Mouse (Mus musculus) erythroblast, adult 5-6 weeks (primary cell): Measurements from ENCODE around the gene Ap4s1. TPM values are rescaled to one million over a fixed set of nuclear protein-coding genes. Genes with fewer than 3 reads are reported as not detected.

ENCODE experiments used
- ATAC-seq: replicated peaks from 2 replicates; pipeline ENCODE4 v1.8.0; 2016; ENCODE audit warnings: moderate number of reproducible peaks, mild to moderate bottlenecking, moderate TSS enrichment, inconsistent platforms; ENCODE audit not compliant: poor library complexity, low FRiP score, severe bottlenecking
- total RNA-seq, 2 experiments: library from RNA; stranded (forward) in 1 of 2; stranded (reverse) in 1 of 2; fragments of 150-400 nt in 1 of 2; fragments of 200-764, 138-1000 nt in 1 of 2; gene quantifications; 2 replicates each; pipeline versions ENCODE4 v1.2.3 to v1.2.4; 2015 to 2017; ENCODE audit warnings: low replicate concordance in 2 of 2

Ap4s1 gene
- total RNA-seq, 2 experiments from 2014 or later: 14.0 to 16.4 TPM

DNA sequence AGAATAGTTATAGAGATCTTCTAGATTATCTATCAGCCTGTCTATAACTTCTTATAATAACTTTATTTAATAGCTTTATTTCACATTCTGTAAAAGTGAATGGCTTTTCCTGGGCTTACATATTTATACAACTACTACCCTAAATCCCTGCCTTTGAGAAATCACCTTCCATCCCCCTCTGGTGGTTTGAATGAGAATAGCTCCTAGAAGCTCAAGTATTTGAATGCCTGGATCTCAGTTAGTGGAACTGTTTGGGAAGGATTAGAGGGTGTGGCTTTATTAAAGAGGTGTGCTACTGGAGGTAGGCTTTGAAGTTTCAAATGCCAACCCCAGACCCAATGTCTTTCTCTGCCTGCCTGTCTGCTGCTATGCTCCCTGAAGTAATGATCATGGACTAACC lies 10.9 kb downstream of the Ap4s1 start:
- ATAC-seq: no peak

GRCm38 (mm10) chr12:51703859-51704258 lies 13.0 kb downstream of the Ap4s1 start:
- ATAC-seq: no peak

DNA sequence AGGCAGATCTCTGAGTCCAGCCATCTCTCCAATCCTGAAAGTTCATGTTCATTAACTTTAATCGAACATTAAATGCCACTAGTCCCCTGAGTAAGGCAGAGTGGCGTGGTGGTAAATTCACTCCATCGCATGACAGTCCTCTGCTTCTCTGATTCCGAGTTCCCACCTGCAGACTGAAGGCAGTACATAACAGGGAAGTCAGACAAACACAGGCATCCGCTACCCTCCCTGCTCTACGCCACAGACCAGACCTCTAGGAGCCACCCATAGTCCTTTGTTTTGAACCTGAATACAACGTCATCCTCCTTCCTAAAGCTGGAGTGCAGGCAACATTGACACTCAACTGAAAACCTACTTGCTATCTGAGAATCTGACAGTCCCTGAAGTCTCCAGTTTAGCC lies 13.7 kb downstream of the Ap4s1 start:
- no peak for ATAC-seq

DNA sequence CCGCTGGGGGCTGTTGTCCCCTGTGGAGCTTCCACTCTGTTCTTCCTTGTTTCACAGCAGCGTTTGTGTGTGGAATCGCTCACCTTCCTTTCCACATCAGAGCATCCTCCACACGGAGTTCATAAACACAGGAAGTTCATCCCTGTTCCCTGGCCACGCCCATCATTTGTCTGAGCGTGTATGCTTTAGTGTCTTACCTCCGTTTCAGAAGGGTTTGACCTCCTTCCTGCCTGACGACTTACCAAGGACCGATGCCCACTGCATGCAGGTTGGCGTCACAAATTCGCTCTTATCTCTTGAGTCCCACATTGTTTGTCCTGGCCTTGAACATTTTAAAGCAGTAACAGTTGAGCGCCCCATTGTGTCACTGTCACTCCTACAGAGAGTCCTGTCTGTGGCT lies 14.9 kb downstream of the Ap4s1 start:
- no peak for ATAC-seq

DNA sequence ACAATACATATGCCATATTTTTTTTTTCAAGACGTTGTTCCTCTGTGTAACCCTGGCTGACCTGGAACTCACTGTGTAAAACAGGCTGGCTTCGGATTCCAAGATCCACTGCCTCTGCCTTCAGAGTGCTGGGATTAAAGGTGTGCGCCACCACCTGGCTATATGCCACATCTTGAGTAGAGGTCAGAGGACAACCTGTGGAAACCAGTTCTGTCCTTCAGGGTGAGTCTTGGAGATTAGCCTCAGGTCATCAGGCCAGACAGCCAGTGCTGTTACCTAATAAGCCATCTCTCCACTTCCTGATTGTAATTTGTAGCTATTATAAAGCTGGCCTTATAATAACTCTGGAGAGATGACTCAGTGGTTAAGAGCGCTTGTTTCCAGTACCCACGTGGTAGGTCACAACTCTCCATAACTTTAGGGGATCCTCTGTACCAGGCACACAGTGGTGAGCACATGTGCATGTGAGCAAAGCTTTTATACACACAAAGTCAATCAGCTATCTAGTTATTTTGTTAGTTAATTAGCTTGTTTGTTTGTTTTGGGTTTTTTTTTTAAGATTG lies 15.9 kb downstream of the Ap4s1 start:
- no peak for ATAC-seq

- ATAC-seq: no peak
Measured at GRCm38 (mm10) chr12:51708941-51709686, 18.3 kb downstream of the Ap4s1 start.

- no peak for ATAC-seq
Measured at GRCm38 (mm10) chr12:51709741-51710140, 18.9 kb downstream of the Ap4s1 start.

DNA sequence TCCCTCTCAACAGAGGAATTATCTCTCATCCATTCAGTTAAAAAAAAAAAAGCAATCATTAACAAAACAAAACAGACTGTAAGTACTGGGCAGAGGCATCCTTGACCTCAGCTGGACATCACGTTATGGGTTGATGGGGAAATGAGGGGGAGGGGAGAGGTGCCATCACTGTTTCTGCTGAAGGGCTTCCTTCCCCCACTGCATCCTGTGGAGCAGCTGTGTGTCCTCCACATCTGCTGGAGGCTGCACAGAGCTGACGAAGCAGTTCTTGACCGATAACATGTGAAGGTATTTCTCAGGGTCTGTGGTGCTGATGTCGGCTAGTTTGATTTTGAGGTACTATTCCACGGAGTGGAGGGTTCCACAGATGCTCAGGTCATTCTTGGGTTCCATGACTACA lies 19.3 kb downstream of the Ap4s1 start:
- ATAC-seq: no peak

DNA sequence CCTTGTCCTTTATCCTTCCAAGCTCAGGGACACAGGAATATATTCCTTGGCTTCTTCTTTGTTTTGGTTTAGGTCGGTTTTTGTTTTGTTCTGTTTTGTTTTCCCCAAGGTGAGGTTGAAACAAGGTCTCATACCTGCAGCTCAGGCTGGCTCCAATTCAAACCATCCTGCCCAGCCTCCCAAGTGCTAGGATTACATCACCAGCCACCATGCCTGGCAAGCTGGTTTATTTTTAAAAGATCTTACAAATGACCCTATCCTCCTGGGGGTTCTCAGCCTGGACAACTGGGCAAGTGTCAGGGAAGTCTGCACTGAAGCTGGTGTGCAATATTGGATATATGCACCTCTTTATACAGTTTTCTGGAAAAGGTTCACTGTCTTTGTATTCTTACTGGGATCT lies 21.9 kb downstream of the Ap4s1 start:
- no peak for ATAC-seq

GRCm38 (mm10) chr12:51718617-51719016 lies 27.8 kb downstream of the Ap4s1 start:
- no peak for ATAC-seq

- ATAC-seq: no peak
Measured at GRCm38 (mm10) chr12:51721836-51722235, 31.0 kb downstream of the Ap4s1 start.

DNA sequence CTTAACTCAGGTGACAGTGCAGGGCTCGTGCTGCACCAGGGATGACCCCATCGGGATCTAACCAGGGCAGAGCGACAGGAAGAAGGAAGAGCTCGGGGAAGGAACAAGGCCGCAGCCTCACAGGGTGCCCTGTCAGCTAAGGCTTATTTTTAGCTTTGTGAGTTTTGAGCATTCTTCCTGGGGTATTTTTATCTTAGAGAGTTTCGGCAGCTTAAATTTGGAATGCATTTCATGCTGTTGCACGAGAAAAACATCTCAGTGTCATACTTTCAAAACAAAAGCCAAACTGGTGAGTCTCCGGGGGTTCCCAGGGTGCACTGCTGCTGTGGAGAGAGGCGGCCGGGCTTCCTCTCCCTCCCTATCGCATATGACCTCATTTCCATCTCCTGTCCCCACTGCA lies 38.2 kb downstream of the Ap4s1 start:
- no peak for ATAC-seq

- ATAC-seq: no peak
Measured at GRCm38 (mm10) chr12:51729827-51730226, 39.0 kb downstream of the Ap4s1 start.

DNA sequence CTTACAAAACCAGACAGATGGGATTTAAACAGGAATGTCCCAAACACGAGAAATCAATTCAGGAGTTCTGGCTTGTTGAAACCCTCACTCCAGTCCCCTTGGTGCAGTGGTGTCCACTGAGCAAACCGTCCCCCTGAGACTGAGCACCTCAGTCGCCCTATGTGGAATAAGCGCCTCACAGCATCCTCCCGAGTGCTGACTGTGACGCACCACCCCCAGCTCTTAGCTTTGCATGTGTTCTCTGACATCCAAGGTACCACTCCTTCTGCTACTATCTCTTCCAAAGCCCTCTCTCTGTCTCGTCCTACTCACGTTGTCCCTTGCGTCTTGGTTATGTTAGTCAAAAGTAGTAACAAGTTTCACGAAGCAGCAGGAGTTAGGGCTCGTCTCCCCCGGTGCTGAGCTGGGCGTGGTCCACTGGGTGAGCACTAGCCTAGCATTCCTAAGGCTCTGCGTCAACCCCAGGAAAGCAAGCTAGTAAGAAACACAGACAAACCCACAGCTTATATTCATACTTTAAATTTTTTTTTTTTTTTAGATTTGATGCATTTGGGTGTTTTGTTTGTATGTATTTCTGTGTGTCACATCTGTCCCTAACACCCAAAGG lies 43.9 kb downstream of the Ap4s1 start:
- no peak for ATAC-seq

- ATAC-seq: no peak
Measured at GRCm38 (mm10) chr12:51735840-51736271, 45.0 kb downstream of the Ap4s1 start.

GRCm38 (mm10) chr12:51736381-51736780 lies 45.5 kb downstream of the Ap4s1 start:
- no peak for ATAC-seq

DNA sequence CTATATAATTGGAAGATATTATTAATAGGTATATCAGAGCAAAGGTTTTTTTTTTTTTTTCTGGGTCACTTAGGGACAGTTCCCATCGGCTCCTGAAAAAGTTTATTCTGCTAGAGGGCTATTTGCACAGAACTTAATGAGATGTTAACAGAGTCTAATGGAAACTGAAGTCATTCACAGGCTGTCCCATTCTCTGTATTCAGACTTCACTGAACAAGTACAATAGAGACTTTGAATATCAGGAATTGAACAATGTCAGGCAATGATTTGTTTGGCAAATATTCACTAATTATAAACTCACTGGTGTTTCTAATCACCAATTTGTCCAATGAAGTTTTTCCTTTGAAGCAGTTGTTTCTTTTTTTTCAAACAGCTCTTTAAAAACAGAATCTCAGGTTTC lies 46.0 kb downstream of the Ap4s1 start:
- ATAC-seq: no peak

DNA sequence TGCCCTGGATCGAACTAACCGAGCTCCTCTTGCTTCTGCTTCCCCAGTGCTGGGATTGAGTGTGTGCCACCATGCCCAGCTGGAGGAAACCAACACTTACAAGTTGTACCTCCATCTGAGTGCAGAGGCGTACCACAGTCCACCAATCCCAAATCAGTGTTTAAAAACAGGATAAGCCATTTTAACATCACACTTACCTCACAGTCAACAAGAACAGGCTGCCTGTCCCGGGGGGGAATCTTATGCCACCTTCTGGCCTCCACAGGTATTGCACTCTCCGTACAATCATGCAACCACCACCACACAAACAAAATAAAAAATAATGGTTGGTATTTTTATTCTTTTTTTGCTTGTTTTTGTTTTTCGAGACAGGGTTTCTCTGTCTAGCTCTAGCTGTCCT lies 50.9 kb downstream of the Ap4s1 start:
- ATAC-seq: peak; percentile 76; the same call in 1 of the 2 replicates

DNA sequence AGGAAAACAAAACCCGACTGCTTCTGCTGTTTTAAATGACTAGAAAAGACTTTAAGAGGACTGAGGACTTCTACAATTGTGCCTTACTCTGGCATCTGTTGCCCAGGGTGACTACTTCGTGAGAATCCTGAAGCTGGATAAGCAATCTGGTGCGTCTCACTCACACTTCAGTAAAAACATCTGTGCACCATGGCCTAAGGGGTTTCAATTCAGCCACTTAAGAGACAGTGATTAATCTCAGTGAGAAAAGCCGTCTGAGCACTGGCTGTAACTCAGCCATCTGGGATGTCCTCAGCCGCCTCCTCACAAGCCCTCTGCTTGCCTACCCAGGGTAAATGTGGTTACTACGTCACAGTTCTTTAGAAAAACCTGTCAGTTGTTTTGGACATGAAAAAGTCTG lies 54.1 kb downstream of the Ap4s1 start:
- no peak for ATAC-seq

DNA sequence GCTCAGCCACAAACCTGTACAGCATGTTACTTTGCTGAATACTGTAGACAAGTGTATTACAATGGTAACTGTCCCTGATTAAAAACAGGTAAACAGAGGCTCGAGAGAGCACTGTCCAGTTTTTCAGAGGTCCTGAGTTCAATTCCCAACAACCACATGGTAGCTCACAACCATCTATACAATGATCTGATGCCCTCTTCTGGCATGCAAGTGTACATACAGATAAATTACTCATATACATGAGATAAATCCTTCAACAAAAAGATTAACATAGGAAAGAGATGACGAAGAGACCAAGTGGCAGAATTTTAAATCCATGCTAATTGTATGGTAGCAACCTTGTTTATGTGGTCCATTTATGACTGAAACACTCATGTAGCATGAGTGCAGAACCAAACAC lies 56.5 kb downstream of the Ap4s1 start:
- ATAC-seq: no peak

- ATAC-seq: no peak
Measured at GRCm38 (mm10) chr12:51755938-51756598, 65.2 kb downstream of the Ap4s1 start.
